Mouse (Mus musculus): ENCODE data around the gene Slc35f4. TPM values are rescaled to one million over a fixed set of nuclear protein-coding genes. Genes with fewer than 3 reads are reported as not detected.

The Slc35f4 gene
- total RNA-seq (2012; rRNA removed): 0.13 and 0.58 TPM in 2 replicates

GRCm38 (mm10) chr14:49525931-49526291 lies at the start of gene Slc35f4:
TSS of gene Slc35f4 (minus strand) at chr14:49526046.
- H3K36me3 ChIP-seq (ENCODE audit: control insufficient read depth, insufficient read depth, low read length, poor library complexity, severe bottlenecking): no peaks in the 10 kb centered on the region
- H3K9me3 ChIP-seq (ENCODE audit: control insufficient read depth, insufficient read depth, low read depth, low read length): no peaks in the 10 kb centered on the region
- no peak within 1 kb of the TSS for H3K27ac ChIP-seq (ENCODE audit: insufficient read depth, low read depth, low read length, poor library complexity, severe bottlenecking)
- peak within 1 kb of the TSS; percentile 57 to 67 for H3K4me3 ChIP-seq (ENCODE audit: insufficient read depth in 1 of 2, low read depth in 1 of 2, low read length in 2 of 2, poor library complexity in 1 of 2, severe bottlenecking in 1 of 2)
- H3K9ac ChIP-seq (ENCODE audit: insufficient read depth, low read depth, low read length, poor library complexity, severe bottlenecking): no peak within 1 kb of the TSS
- in situ Hi-C loops (cut with MboI; ENCODE audit: low sequenced_read_pairs in 2 of 2, unreplicated experiment in 2 of 2): loop anchor here (10.0 to 25.0 kb wide), 2 partner anchors 281 to 289 kb away; partner anchors contain the start of gene ccdc198 (in 2 of the 2)
- no peaks in the 10 kb centered on the region for H3K4me1 ChIP-seq (ENCODE audit: control insufficient read depth in 2 of 2, insufficient read depth in 2 of 2, low read length in 2 of 2, poor library complexity in 1 of 2)
- DNase-seq (ENCODE audit: low read depth, low spot score): no peak
- TF ChIP-seq ZC3H11A (IDR thresholded peaks at IDR 0.05; ENCODE audit: borderline replicate concordance, low read depth, low read length) (no peak), HCFC1 (IDR thresholded peaks at IDR 0.05; ENCODE audit: borderline replicate concordance, insufficient read depth, low read length) (no peak), ZNF384 (IDR thresholded peaks at IDR 0.05; ENCODE audit: low read depth, low read length) (no peak), MAFK (IDR thresholded peaks at IDR 0.05; ENCODE audit: insufficient read depth, low read depth, low read length) (no peak), CHD2 (IDR thresholded peaks at IDR 0.05; ENCODE audit: low read depth, low read length) (no peak)

GRCm38 (mm10) chr14:49568369-49568768 lies 42.5 kb upstream of the Slc35f4 start:
- Histone ChIP-seq H3K27ac (ENCODE audit: insufficient read depth, low read depth, low read length, poor library complexity, severe bottlenecking) (no peak overlapping the region), H3K9me3 (ENCODE audit: control insufficient read depth, insufficient read depth, low read depth, low read length) (no peaks in the 10 kb centered on the region), H3K4me1 (ENCODE audit: control insufficient read depth in 2 of 2, insufficient read depth in 2 of 2, low read length in 2 of 2, poor library complexity in 1 of 2) (no peaks in the 10 kb centered on the region), H3K36me3 (ENCODE audit: control insufficient read depth, insufficient read depth, low read length, poor library complexity, severe bottlenecking) (no peaks in the 10 kb centered on the region), H3K9ac (ENCODE audit: insufficient read depth, low read depth, low read length, poor library complexity, severe bottlenecking) (no peak overlapping the region), H3K4me3 (ENCODE audit: insufficient read depth in 1 of 2, low read depth in 1 of 2, low read length in 2 of 2, poor library complexity in 1 of 2, severe bottlenecking in 1 of 2) (no peak overlapping the region)
- TF ChIP-seq CHD2 (IDR thresholded peaks at IDR 0.05; ENCODE audit: low read depth, low read length) (no peak), MAFK (IDR thresholded peaks at IDR 0.05; ENCODE audit: insufficient read depth, low read depth, low read length) (no peak), HCFC1 (IDR thresholded peaks at IDR 0.05; ENCODE audit: borderline replicate concordance, insufficient read depth, low read length) (no peak), ZNF384 (IDR thresholded peaks at IDR 0.05; ENCODE audit: low read depth, low read length) (no peak), ZC3H11A (IDR thresholded peaks at IDR 0.05; ENCODE audit: borderline replicate concordance, low read depth, low read length) (no peak)
- in situ Hi-C loops (cut with MboI; ENCODE audit: low sequenced_read_pairs in 2 of 2, unreplicated experiment in 2 of 2): no loop called here
- no peak for DNase-seq (ENCODE audit: low read depth, low spot score)

GRCm38 (mm10) chr14:49560706-49561105 lies 34.9 kb upstream of the Slc35f4 start:
- H3K36me3 ChIP-seq (ENCODE audit: control insufficient read depth, insufficient read depth, low read length, poor library complexity, severe bottlenecking): no peaks in the 10 kb centered on the region
- H3K9ac ChIP-seq (ENCODE audit: insufficient read depth, low read depth, low read length, poor library complexity, severe bottlenecking): no peak overlapping the region
- no peak overlapping the region for H3K4me3 ChIP-seq (ENCODE audit: insufficient read depth in 1 of 2, low read depth in 1 of 2, low read length in 2 of 2, poor library complexity in 1 of 2, severe bottlenecking in 1 of 2)
- no peak for DNase-seq (ENCODE audit: low read depth, low spot score)
- TF ChIP-seq ZNF384 (IDR thresholded peaks at IDR 0.05; ENCODE audit: low read depth, low read length) (no peak), ZC3H11A (IDR thresholded peaks at IDR 0.05; ENCODE audit: borderline replicate concordance, low read depth, low read length) (no peak), HCFC1 (IDR thresholded peaks at IDR 0.05; ENCODE audit: borderline replicate concordance, insufficient read depth, low read length) (no peak), MAFK (IDR thresholded peaks at IDR 0.05; ENCODE audit: insufficient read depth, low read depth, low read length) (no peak), CHD2 (IDR thresholded peaks at IDR 0.05; ENCODE audit: low read depth, low read length) (no peak)
- H3K4me1 ChIP-seq (ENCODE audit: control insufficient read depth in 2 of 2, insufficient read depth in 2 of 2, low read length in 2 of 2, poor library complexity in 1 of 2): no peaks in the 10 kb centered on the region
- in situ Hi-C loops (cut with MboI; ENCODE audit: low sequenced_read_pairs in 2 of 2, unreplicated experiment in 2 of 2): no loop called here
- no peaks in the 10 kb centered on the region for H3K9me3 ChIP-seq (ENCODE audit: control insufficient read depth, insufficient read depth, low read depth, low read length)
- no peak overlapping the region for H3K27ac ChIP-seq (ENCODE audit: insufficient read depth, low read depth, low read length, poor library complexity, severe bottlenecking)

DNA sequence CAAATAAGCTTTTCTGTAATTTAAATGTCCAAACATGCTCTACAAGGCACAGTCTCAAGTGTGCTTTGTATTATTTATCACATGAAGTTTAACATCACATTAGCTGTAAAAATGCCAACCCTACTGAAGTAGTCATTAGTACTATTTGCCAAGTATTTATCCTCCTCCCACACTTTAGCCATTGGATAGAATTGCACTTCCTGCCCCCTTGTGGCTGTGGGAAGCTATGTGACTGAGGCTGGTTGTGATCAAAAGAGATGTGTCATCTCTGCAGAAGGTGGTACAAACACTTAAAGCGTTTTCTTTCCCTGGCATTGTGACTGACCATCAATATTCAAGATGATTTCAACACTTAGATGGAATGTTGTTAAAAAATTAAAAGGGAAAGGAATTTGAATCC lies 14.3 kb upstream of the Slc35f4 start:
- Histone ChIP-seq H3K4me3 (ENCODE audit: insufficient read depth in 1 of 2, low read depth in 1 of 2, low read length in 2 of 2, poor library complexity in 1 of 2, severe bottlenecking in 1 of 2) (no peak overlapping the region), H3K9ac (ENCODE audit: insufficient read depth, low read depth, low read length, poor library complexity, severe bottlenecking) (no peak overlapping the region), H3K27ac (ENCODE audit: insufficient read depth, low read depth, low read length, poor library complexity, severe bottlenecking) (no peak overlapping the region), H3K4me1 (ENCODE audit: control insufficient read depth in 2 of 2, insufficient read depth in 2 of 2, low read length in 2 of 2, poor library complexity in 1 of 2) (no peaks in the 10 kb centered on the region), H3K9me3 (ENCODE audit: control insufficient read depth, insufficient read depth, low read depth, low read length) (no peaks in the 10 kb centered on the region), H3K36me3 (ENCODE audit: control insufficient read depth, insufficient read depth, low read length, poor library complexity, severe bottlenecking) (no peaks in the 10 kb centered on the region)
- TF ChIP-seq MAFK (IDR thresholded peaks at IDR 0.05; ENCODE audit: insufficient read depth, low read depth, low read length) (no peak), ZNF384 (IDR thresholded peaks at IDR 0.05; ENCODE audit: low read depth, low read length) (no peak), HCFC1 (IDR thresholded peaks at IDR 0.05; ENCODE audit: borderline replicate concordance, insufficient read depth, low read length) (no peak), ZC3H11A (IDR thresholded peaks at IDR 0.05; ENCODE audit: borderline replicate concordance, low read depth, low read length) (peak; percentile 81; the same call in 1 of the 2 replicates), CHD2 (IDR thresholded peaks at IDR 0.05; ENCODE audit: low read depth, low read length) (no peak)
- in situ Hi-C loops (cut with MboI; ENCODE audit: low sequenced_read_pairs in 2 of 2, unreplicated experiment in 2 of 2): loop anchor here in 1 of 2 experiments (25.0 kb wide), 1 partner anchor 303 kb away; the partner anchor contains the start of gene ccdc198
- peak; percentile 21 for DNase-seq (ENCODE audit: low read depth, low spot score)

All from ES-E14 (cell line).